Mouse (Mus musculus) c-Kit-positive CD71-positive TER-119-negative erythroid progenitor cells, embryonic 14.5 days (primary cell): Measurements from ENCODE around the gene 1810013L24Rik.
A peak's percentile ranks its signal among the peaks of the same experiment; 100 is the strongest.
"Not testable (repeated sequence)": the region's sequence is repeated elsewhere in the genome, so short reads cannot be mapped to it uniquely, and the experiment has no call there.

Experiments used
- DNase-seq: peaks from one replicate; pipeline ENCODE4 v3.0.0-alpha.2; 2013; ENCODE audit warnings: low read depth

1810013L24Rik gene

DNA sequence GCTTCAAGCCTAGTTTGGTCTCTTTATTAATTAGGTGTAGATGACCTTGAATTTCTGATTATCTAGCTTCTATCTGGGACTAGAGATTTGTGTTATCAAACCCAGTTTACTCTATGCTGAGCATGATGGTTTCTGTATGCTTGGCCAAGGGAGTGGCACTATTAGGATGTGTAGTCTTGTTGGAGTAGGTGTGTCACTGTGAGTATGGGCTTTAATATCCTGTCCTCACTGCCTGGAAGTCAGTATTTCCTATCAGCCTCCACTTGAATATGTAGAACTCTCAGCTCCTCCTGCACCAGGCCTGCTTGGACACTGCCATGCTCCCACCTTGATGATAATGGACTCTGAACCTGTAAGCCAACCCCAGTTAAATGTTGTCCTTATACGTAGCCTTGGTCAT, 7.0 kb downstream of the 1810013L24Rik start:
- no peak for DNase-seq

- no peak for DNase-seq
These were observed 7.7 kb downstream of the 1810013L24Rik start for GRCm38 (mm10) chr16:8837595-8837994.

DNA sequence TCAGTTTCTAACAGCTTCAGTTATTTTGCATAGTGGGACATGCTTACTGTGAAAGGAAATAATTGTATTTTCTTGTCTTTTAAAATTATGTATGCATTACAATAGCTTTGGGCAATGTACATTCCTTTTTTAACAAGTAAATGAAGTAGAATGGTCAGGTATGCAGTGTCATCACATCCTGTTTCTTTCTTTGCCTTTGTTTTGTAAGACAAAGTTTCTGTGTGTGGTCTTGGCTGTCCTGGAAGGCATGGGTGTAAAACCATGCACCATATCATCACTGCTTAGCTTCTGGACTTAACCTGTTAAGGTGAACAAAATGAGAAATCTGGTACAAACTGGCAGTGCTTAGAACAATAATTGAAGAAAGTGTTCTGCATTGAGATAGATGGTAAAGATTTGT, 9.0 kb downstream of the 1810013L24Rik start:
- DNase-seq: no peak

GRCm38 (mm10) chr16:8840557-8840956, 10.7 kb downstream of the 1810013L24Rik start:
- no peak for DNase-seq

DNA sequence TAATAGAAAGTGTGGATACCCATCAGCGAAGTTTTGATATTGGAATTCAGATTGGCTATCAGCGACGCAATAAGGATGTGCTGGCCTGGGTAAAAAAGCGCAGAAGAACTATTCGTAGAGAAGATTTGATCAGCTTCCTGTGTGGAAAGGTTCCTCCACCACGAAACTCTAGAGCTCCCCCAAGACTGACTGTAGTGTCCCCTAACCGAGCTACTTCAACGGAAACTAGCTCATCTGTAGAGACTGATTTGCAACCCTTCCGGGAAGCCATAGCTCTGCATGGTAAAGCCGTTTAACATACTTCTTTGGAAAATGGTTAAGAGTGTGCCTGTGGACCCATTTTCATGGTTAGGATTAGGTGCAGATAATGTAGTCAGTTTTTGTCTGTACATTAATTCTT, 13.1 kb downstream of the 1810013L24Rik start:
- no peak for DNase-seq

DNA sequence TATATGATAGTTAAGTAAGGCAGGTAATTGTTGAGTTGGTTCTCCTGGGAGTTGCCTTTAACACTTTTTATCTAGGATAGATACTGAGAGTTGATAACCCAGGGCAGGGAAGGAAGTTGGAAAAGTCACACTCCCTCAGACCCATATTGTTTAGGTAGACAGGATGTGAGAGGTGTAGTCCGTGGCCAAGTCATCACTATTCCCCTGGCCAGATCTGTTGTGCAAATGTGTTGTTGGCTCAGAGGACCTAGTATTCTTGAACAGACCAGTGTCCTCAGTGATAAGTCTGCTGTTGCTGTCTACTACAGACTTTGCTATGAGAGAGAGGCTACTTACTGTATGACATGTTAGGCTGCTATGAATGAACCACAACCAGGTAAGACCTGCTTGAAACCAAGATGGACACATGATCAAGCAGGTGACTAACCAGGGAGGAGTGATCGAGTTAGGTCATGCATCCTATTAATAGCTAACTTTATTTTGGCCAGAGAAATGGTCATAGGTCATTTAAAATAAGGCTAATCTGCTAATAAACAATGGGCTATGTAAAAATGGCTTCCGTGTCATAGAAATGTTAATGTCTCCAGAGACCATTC, 13.8 kb downstream of the 1810013L24Rik start:
- DNase-seq: no peak

- no peak for DNase-seq
These were observed 16.1 kb downstream of the 1810013L24Rik start for GRCm38 (mm10) chr16:8845986-8846385.

- no peak for DNase-seq
These were observed 18.6 kb downstream of the 1810013L24Rik start for GRCm38 (mm10) chr16:8848309-8849068.

GRCm38 (mm10) chr16:8849929-8850328, 20.0 kb downstream of the 1810013L24Rik start:
- DNase-seq: no peak

DNA sequence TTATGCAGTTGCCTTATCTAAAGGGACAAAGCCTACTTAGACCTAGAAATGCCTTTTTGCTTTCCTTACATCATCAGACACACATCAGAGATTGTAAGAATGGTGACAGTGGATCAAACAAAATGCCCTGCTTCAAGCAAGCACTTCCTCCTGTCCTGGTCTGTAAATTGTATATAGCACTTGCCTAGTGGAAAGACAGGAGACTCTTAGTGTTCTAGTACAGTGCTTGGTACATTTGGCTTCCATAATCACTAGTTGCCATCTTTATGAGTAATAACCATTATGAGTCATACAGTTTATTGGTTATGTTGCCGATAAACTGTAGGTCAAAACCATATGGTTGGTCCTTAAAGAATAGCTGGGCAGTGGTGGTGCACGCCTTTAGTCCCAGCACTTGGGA, 25.2 kb downstream of the 1810013L24Rik start:
- no peak for DNase-seq

DNA sequence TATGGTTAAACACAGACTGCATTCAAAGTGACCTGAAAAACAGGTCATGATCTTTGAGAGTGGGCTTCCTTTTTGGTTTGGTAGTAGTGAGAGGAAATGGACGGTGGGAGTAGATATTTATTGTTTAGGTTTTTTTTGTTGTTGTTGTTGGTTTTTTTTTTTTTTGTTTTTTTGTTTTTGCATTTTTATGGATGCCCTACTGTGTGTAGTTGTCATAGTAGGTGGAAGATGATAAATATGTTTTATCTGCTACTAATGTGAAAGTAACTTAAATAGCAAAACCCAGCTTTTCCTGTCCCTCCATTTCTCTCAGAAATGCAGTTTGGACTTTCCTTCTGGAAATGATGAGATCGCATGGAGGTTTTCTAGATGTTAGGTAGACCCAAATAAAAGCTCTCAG, 26.9 kb downstream of the 1810013L24Rik start:
- no peak for DNase-seq

- no peak for DNase-seq
These were observed 32.6 kb downstream of the 1810013L24Rik start for GRCm38 (mm10) chr16:8862336-8862987.

DNA sequence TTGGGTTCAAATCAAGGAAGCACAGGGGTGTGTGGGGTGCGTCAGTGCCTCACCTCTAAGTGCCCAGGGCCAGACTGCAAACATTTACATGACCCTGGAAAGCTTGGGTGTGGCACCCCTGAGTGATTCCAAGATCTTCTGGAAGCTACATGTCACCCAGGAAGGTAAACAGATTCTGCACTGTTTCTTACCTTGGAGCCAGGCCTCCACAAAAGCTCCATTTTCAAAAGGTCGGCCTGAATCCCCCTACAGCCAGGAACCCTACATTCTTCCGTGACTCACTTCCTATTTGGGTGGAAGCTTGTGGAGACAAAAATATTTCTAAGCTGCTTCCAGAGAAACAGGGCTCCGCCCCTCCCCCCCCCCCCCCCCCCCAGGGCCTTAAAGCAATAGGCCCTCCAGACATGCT, 34.3 kb downstream of the 1810013L24Rik start:
- no peak for DNase-seq

GRCm38 (mm10) chr16:8867406-8867955, 37.6 kb downstream of the 1810013L24Rik start:
- no peak for DNase-seq

DNA sequence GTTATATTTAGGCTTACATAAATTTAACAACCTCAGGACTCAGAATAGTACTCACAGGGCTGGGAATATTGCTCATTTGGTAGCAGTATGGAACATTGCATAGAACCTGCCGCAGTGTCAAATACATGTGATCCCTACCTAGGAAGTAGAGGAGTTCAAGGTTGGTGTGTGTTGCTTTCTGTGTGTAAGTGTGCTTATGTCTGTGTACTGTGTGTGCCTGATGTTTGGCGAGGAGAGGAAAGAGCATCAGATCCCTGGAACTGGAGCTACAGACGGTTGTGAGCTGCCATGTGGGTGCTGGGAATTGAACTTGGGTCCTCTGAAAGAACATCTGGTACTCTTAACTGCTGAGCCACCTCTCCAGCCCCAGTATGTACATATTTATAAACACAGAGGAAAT, 38.6 kb downstream of the 1810013L24Rik start:
- DNase-seq: no peak

- peak; percentile 56 for DNase-seq
These were observed 39.8 kb downstream of the 1810013L24Rik start for GRCm38 (mm10) chr16:8869715-8870114.

DNA sequence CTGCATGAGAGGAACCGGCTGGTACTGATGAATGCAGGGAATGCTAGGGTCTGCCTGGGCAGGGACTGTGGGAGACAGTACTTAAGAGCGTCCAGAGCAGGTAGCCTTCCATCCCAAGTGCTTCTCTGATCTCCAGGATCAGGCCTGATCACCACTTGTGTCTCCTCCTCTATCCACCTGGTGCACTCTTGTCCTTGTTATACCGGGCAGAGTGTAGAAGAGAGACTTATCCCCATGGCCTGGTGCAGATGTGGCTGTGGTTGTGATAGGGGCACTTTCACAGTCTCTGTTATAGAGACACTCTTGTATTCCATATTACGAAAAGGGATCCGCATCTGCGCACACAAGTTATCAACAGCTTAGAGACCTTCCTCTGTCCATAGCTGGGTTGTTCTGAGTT, 41.5 kb downstream of the 1810013L24Rik start:
- DNase-seq: no peak

DNA sequence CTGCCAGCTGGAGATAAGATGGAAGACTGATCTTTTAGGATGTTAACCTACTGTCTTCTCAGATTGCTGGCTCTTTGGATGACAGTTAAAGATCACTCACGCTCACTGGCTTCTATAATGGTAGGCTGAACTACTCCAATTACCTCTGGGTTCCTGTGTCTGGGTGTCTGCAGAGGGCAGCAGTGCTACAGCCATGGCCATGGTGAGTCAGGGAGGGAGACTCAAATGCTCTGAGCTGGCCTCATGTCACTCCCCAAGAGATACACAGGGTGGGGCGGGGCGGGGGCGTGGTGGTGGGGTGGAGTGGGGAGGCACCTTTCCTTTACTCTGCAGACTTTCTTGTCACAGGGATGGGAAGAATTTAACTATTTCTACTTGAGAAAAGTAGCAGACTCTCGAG, 42.1 kb downstream of the 1810013L24Rik start:
- peak; percentile 43 for DNase-seq

DNA sequence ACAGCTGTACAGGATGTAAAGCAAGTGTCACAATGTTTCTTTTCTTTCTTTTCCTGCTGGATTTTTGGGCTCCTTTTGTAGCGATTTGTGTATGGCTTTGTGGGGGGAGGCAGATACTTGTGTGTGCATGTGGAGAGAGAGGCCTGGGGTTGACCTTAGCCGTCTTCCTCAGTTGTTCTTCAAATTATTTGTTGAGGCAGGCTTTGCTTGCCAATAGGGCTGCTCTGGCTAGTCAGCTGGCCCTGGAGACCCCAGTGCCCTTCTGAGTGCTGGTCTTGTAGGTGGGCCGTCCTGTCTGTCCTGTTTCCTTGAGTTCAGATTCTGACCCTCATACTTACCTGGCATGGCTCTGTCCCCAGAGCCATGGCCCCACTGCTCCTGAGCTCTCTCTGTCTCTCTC, 42.6 kb downstream of the 1810013L24Rik start:
- DNase-seq: no peak

DNA sequence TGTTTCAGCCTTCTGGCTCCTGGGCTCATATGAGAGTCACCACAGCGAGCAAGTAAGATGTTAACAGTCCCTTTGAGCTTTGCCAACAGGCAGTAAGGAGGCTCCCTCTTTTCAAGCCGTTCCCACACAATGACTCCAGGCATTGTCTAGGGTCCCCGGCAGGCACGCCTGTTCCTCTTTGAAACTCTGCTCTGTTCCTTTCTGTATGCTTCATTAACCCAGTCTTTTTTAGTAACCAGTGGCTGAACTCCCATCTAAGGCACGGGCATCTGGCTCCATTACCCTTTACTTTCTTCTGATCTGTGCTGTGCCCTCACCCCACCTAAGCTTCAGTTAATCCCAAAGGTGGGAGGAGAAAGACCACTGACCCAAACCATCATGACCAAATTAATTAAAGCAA, 50.2 kb downstream of the 1810013L24Rik start:
- DNase-seq: no peak

GRCm38 (mm10) chr16:8883674-8884241, 53.9 kb downstream of the 1810013L24Rik start:
- DNase-seq: peak; percentile 63

DNA sequence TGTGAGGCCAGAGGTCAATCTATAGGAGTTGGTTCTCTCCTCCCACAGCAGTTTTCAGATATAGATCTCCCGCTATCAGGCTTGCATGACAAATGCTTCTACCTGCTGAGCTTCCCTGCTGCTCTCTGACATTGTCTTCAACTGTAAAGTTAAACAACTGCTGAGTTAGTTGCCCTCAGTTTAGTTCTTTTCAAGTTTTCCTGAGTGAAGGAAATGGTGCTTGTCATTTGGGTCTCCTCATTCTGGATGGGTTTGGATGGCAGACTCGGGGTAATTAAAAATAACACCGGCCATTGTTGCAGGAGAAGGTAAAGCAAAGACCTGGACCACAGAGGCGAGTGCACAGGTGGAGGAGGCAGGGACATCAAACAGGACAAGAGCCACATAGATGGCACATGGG, 64.3 kb downstream of the 1810013L24Rik start:
- not testable (repeated sequence) for DNase-seq

DNA sequence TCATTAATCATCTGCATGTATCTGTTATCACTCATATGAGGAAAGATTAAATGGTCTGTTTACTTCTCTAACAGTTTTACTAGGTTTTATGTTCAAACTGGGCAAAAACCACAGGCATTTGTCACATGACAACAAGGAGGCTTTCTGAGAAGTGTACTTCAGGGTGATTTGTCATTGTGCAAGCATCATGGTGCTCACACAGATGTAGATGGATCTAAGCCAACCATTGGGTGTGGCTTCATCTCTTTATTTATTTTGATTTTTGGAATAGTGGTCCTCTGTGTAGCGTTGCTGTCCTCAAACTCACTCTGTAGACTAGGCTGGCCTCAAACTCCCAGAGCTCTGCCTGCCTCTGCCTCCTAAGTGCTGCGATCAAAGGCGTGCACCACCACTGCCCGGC, 65.4 kb downstream of the 1810013L24Rik start:
- no peak for DNase-seq
